Mouse (Mus musculus) C2C12 (cell line): ENCODE data around the gene Ddn. TPM values are rescaled to one million over a fixed set of nuclear protein-coding genes. Genes with fewer than 3 reads are reported as not detected.

Experiments
- H3K27me3 ChIP-seq: one replicate; pipeline ENCODE4 v1.6.1; 2011; ENCODE audit not compliant: control insufficient read depth, insufficient read depth, insufficient read length
- H3K36me3 ChIP-seq: one replicate; pipeline ENCODE4 v1.6.1; 2011; ENCODE audit not compliant: control insufficient read depth, insufficient read depth
- H3K4me3 ChIP-seq: one replicate; pipeline ENCODE4 v1.5.1; 2011; ENCODE audit warnings: mild to moderate bottlenecking, control low read depth; ENCODE audit not compliant: poor library complexity, insufficient read depth, severe bottlenecking
- H3K79me2 ChIP-seq: one replicate; pipeline ENCODE4 v1.6.1; 2011; ENCODE audit not compliant: control insufficient read depth, insufficient read depth
- H3K79me3 ChIP-seq: one replicate; pipeline ENCODE4 v1.6.1; 2011; ENCODE audit warnings: low read depth, control low read depth
- H3ac ChIP-seq: one replicate; pipeline ENCODE3; 2011; ENCODE audit warnings: low read depth; ENCODE audit not compliant: control insufficient read depth, insufficient read length
- CEBPB ChIP-seq: IDR thresholded peaks from one replicate; pipeline ENCODE4 v1.6.1; 2011; ENCODE audit warnings: low read depth, mild to moderate bottlenecking, control low read depth, moderate library complexity
- CTCF ChIP-seq: IDR thresholded peaks from one replicate; pipeline ENCODE4 v1.5.1; 2011; ENCODE audit not compliant: control insufficient read depth, insufficient read depth, insufficient read length
- FOSL1 ChIP-seq: IDR thresholded peaks from one replicate; pipeline ENCODE4 v1.8.0; 2011; ENCODE audit warnings: mild to moderate bottlenecking, low read length; ENCODE audit not compliant: poor library complexity, insufficient read depth, severe bottlenecking
- MAX ChIP-seq: IDR thresholded peaks from one replicate; pipeline ENCODE4 v1.6.1; 2011; ENCODE audit warnings: mild to moderate bottlenecking, control low read depth
- MYOD1 ChIP-seq: IDR thresholded peaks from one replicate; pipeline ENCODE4 v1.6.1; 2011; ENCODE audit warnings: low read depth; ENCODE audit not compliant: control insufficient read depth, insufficient read length
- MYOG ChIP-seq: IDR thresholded peaks from one replicate; pipeline ENCODE4 v1.6.1; 2011; ENCODE audit not compliant: control insufficient read depth, insufficient read length; ENCODE audit errors: extremely low read depth
- USF1 ChIP-seq: IDR thresholded peaks from one replicate; pipeline ENCODE4 v1.6.1; 2011; ENCODE audit warnings: low read depth, mild to moderate bottlenecking, control low read depth, moderate library complexity
- polyA plus RNA-seq: library from polyadenylated mRNA; unstranded; fragments of >200 nt; fragmentation: generic; extraction: Trizol; gene quantifications from one replicate; pipeline ENCODE4 v1.2.1, GENCODE M21; 2012; ENCODE audit warnings: missing spikeins

Ddn gene
- polyA plus RNA-seq, 1 experiment, result 0.11 TPM

GRCm38 (mm10) chr15:98788972-98789660 lies 20.2 kb downstream of the Ddn start:
- no peaks in the 10 kb centered on the region for H3K36me3 ChIP-seq
- no peaks in the 10 kb centered on the region for H3K79me3 ChIP-seq
- H3K27me3 ChIP-seq, result peaks cover 44% of the 10 kb centered on the region
- H3K4me3 ChIP-seq, result no peak overlapping the region
- no peak overlapping the region for H3ac ChIP-seq
- no peak for TF ChIP-seq USF1
- TF ChIP-seq CEBPB, result peak; percentile 61
- H3K79me2 ChIP-seq, result no peaks in the 10 kb centered on the region

- peaks cover 38% of the 10 kb centered on the region for H3K27me3 ChIP-seq
- H3K36me3 ChIP-seq, result no peaks in the 10 kb centered on the region
- no peaks in the 10 kb centered on the region for H3K79me3 ChIP-seq
- H3K79me2 ChIP-seq, result no peaks in the 10 kb centered on the region
- H3K4me3 ChIP-seq, result no peak overlapping the region
- TF ChIP-seq CTCF (peak; percentile 81), MYOD1 (no peak), MAX (no peak), CEBPB (no peak), USF1 (no peak)
- H3ac ChIP-seq, result no peak overlapping the region
Observed at GRCm38 (mm10) chr15:98787930-98788329, 21.4 kb downstream of the Ddn start.

- peaks cover 17% of the 10 kb centered on the region for H3K27me3 ChIP-seq
- no peaks in the 10 kb centered on the region for H3K36me3 ChIP-seq
- TF ChIP-seq MYOG (no peak), CTCF (peak; percentile 21)
- H3K4me3 ChIP-seq, result no peak overlapping the region
- no peaks in the 10 kb centered on the region for H3K79me3 ChIP-seq
- no peaks in the 10 kb centered on the region for H3K79me2 ChIP-seq
- H3ac ChIP-seq, result no peak overlapping the region
Observed at GRCm38 (mm10) chr15:98785744-98786143, 23.5 kb downstream of the Ddn start.

- Histone ChIP-seq H3ac (no peak overlapping the region), H3K4me3 (no peak overlapping the region), H3K79me2 (peaks cover 17% of the 10 kb centered on the region), H3K79me3 (peaks cover 4% of the 10 kb centered on the region), H3K27me3 (no peaks in the 10 kb centered on the region), H3K36me3 (peaks cover 5% of the 10 kb centered on the region)
- TF ChIP-seq MYOG, result no peak
- TF ChIP-seq MAX, result no peak
- no peak for TF ChIP-seq MYOD1
- no peak for TF ChIP-seq FOSL1
- TF ChIP-seq CEBPB, result no peak
- no peak for TF ChIP-seq CTCF
- no peak for TF ChIP-seq USF1
Observed at GRCm38 (mm10) chr15:98781166-98781565, 28.1 kb downstream of the Ddn start.

- peaks cover 23% of the 10 kb centered on the region for H3K79me2 ChIP-seq
- H3K27me3 ChIP-seq, result no peaks in the 10 kb centered on the region
- TF ChIP-seq CEBPB, result peak; percentile 42
- TF ChIP-seq MAX, result no peak
- no peak for TF ChIP-seq USF1
- peak; percentile 55 for TF ChIP-seq CTCF
- TF ChIP-seq FOSL1, result peak; percentile 75
- no peak for TF ChIP-seq MYOG
- TF ChIP-seq MYOD1, result no peak
- H3K36me3 ChIP-seq, result peaks cover 5% of the 10 kb centered on the region
- peaks cover 4% of the 10 kb centered on the region for H3K79me3 ChIP-seq
- H3ac ChIP-seq, result no peak overlapping the region
- H3K4me3 ChIP-seq, result no peak overlapping the region
Observed at GRCm38 (mm10) chr15:98780573-98780972, 28.7 kb downstream of the Ddn start.

- H3ac ChIP-seq, result peak overlapping the region; percentile 26
- peaks cover 4% of the 10 kb centered on the region for H3K79me3 ChIP-seq
- H3K4me3 ChIP-seq, result no peak overlapping the region
- no peak for TF ChIP-seq FOSL1
- peak; percentile 93 for TF ChIP-seq CEBPB
- no peak for TF ChIP-seq MYOG
- peak; percentile 56 for TF ChIP-seq CTCF
- TF ChIP-seq MYOD1, result no peak
- peak; percentile 73 for TF ChIP-seq MAX
- peaks cover 5% of the 10 kb centered on the region for H3K36me3 ChIP-seq
- H3K27me3 ChIP-seq, result no peaks in the 10 kb centered on the region
- H3K79me2 ChIP-seq, result peaks cover 23% of the 10 kb centered on the region
Observed at GRCm38 (mm10) chr15:98780075-98780474, 29.2 kb downstream of the Ddn start.
